Mouse (Mus musculus): ENCODE results near the gene Ythdf1. TPM values are rescaled to one million over a fixed set of nuclear protein-coding genes. Genes with fewer than 3 reads are reported as not detected.

Gene Ythdf1
- polyA plus RNA-seq (2017; shearing (Covaris generic)), result 84.3 TPM

GRCm38 (mm10) chr2:180920810-180921400 lies at the start of gene Ythdf1:
TSS of gene Ythdf1 (minus strand) at chr2:180920949.

GRCm38 (mm10) chr2:180967010-180967763 lies 46.4 kb upstream of the Ythdf1 start, which contains the start of gene Arfgap1:
TSS of gene Arfgap1 (plus strand) at chr2:180967225.

GRCm38 (mm10) chr2:180954061-180955047 lies 33.6 kb upstream of the Ythdf1 start, which contains the start of gene Nkain4:
TSS of gene Nkain4 (minus strand) at chr2:180954699.

GRCm38 (mm10) chr2:180928723-180929122 lies 8.0 kb upstream of the Ythdf1 start, which contains the start of gene Birc7:
TSS of gene Birc7 (plus strand) at chr2:180929023.

Other genes with a start within 250 kb of the Ythdf1 start
- gene Dido1, start 210.9 kb downstream of the Ythdf1 start, polyA plus RNA-seq (2017; shearing (Covaris generic)), result 37.2 TPM
- gene Gid8, start 210.8 kb downstream of the Ythdf1 start, polyA plus RNA-seq (2017; shearing (Covaris generic)), result 18.7 TPM
- gene Slc17a9, start 195.7 kb downstream of the Ythdf1 start, polyA plus RNA-seq (2017; shearing (Covaris generic)), result 39.4 TPM
- not detected for gene Bhlhe23, start 144.0 kb downstream of the Ythdf1 start, polyA plus RNA-seq (2017; shearing (Covaris generic))
- not detected for gene Birc7, start 8.1 kb upstream of the Ythdf1 start, polyA plus RNA-seq (2017; shearing (Covaris generic))
- not detected for gene Nkain4, start 33.8 kb upstream of the Ythdf1 start, polyA plus RNA-seq (2017; shearing (Covaris generic))
- 58.9 TPM for gene Arfgap1, start 46.3 kb upstream of the Ythdf1 start, polyA plus RNA-seq (2017; shearing (Covaris generic))
- gene Col20a1, start 65.6 kb upstream of the Ythdf1 start, polyA plus RNA-seq (2017; shearing (Covaris generic)), result 0.61 TPM
- not detected for gene Chrna4, start 122.6 kb upstream of the Ythdf1 start, polyA plus RNA-seq (2017; shearing (Covaris generic))
- gene Kcnq2, start 214.4 kb upstream of the Ythdf1 start, polyA plus RNA-seq (2017; shearing (Covaris generic)), result 0.14 TPM
- gene Eef1a2, start 236.1 kb upstream of the Ythdf1 start, polyA plus RNA-seq (2017; shearing (Covaris generic)), result not detected